Mouse (Mus musculus): ENCODE data around the gene Serf2.
A peak's percentile ranks its signal among the peaks of the same experiment; 100 is the strongest.

Gene Serf2

GRCm38 (mm10) chr2:121448739-121449535, at the start of gene Serf2:
TSS of gene Serf2 (plus strand) at chr2:121449195.
- DNase-seq, result peak; percentile 100

DNA sequence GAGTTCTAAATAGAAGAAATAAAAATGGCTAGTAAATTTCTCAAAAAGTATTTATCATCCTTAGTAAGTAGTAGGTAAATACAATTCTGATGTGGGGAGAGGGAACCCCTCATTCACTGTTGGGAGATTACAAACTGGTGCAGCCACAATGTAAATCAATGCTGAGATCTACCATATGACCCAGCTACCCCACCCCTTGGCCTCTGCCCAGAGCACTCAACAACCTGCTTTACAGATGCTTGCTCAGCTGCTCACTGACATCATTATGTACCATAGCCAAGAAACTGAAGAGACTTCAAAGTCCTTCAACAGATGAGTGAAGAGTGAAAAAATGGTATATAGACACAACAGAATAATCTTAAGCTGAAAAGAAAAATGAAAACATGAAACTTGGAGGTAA, 45.7 kb upstream of the Serf2 start:
- DNase-seq, result no peak

DNA sequence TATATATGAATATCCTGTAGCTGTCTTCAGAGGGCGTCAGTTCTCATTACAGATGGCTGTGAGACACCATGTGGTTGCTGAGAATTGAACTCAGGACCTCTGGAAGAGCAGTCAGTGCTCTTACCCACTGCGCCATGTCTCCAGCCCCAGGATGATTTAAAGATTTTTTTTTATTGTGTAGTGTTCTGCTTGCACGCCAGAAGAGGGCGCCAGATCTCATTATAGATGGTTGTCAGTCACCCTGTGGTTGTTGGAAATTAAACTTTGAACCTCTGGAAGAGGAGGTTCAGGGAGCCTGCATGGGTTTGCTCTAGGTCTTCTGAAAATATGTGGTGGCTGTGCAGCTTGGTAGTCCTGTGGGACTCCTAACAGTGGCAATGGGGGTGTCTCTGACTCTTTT, 40.8 kb upstream of the Serf2 start:
- peak; percentile 53 for DNase-seq

DNA sequence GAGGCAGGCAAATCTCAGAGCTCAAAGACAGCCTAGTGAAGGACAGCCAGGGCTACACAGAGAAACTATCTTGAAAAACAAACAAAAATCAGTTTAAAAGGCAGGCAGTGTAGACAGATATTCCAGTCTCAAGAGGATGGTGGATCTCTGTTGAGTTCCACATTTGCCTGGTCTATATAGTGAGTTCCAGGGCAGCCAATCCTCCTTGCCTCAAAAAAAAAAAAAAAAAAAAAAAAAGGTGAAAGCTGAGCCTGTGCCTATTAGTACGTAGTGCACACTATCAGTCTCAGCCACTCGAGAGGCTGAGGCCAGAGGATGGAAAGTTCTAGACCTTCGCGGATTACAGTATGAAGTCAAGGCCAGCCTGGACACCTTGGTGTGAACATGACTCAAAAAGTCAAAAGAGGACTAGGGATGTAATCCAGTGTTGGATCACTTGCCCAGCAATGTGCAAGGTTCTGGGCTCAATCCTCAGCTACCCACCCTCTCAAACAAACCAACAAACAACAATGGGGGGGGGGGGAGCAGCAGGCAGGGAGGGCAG, 36.1 kb upstream of the Serf2 start:
- no peak for DNase-seq

DNA sequence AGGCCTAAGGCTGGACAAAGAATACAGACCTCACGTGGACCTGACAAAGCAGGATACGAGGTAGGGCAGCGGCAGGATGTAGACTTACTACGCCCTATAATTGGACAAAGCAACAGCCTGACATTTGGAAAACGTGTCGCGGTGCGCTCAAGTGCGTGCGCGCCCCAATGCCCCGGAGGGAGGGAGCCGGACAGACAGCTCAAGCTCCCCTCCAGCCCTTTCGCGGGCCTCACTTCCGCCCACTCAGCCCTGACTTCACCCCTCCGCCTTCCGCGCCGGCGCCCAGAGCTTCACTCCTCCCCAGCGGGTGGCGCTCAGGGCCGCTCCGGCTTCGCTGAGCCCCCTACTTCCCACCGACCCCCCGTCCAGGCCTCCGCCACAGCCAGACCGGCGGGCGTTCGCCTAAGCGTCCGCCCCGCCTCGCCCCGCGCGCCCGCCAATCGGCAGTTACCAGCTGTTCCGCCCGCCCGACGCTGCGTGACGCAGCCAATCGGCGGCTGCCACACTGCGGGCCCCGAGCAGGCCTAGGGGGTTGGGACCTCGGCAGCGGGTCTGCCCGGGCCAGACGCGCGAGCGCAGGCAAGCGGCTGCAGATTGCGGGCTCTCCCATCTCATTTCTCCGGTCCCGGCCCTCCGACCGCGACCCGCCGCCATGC, 35.5 kb upstream of the Serf2 start, which contains the start of the genes Pdia3 and Catsper2:
Gene Pdia3 (plus strand): TSS at position 389 of the 656 bp plus-strand sequence.
Gene Catsper2 (minus strand): TSS at position 406 of the 656 bp plus-strand sequence.
- peak; percentile 95 for DNase-seq

GRCm38 (mm10) chr2:121414139-121414685, 34.8 kb upstream of the Serf2 start:
- DNase-seq, result peak; percentile 50

DNA sequence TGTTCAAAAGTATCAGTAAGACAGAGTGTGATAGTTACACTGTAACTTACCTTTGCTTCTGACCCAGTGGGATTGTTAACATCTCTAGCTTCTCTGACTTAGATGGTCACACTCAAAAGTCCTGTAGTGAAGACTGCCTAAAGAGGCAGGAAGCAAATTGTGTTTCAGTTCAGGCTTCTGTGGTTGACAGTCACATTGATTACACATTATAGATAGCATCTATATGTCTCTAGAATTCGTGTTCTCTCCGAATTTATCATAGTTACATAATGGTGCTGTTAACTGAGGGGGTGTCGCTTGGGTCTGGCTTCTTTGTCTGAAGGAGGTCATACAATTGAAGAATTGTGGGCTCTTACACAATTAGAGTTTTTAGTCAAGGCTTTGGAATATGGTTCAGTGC, 33.9 kb upstream of the Serf2 start:
- no peak for DNase-seq

- no peak for DNase-seq
These were observed 33.4 kb upstream of the Serf2 start for GRCm38 (mm10) chr2:121415591-121415990.

DNA sequence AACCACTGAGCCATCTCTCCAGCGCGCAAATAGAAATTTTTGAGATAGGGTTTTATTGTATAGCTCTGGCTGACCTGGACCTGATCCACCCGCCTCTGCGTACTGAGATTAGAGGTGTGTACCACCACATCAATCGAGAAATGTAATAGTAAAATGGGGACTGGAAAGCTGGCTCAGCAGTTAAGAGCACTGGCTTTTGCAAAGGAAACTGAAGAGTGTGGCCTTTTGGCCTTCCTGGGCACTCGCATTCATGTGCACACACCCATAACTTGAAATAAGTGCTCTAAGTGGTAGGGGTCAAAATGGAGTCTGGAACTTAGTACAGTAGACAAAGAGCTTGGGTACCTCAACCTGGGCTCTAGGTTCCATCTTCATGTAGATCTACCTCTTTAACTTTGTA, 32.6 kb upstream of the Serf2 start:
- no peak for DNase-seq

GRCm38 (mm10) chr2:121418476-121418875, 30.5 kb upstream of the Serf2 start:
- no peak for DNase-seq

DNA sequence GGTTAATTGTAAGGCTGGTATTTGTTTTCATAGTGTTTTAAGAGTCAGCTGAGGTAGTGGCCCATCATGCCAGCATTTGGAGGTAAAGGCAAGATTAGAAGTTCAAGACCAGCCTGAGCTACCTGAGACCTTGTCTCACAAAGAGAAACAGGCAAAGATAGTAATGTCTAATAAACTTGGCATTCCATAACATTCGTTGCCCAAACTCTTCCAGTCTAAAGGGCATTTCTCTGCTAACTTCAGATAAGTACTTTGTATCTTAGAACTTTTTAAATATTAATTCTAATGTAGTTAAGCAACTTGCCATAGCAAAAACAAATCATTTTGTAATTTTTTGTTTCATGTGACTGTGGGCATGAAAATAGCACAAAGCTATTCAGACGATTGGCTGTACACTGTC, 25.8 kb upstream of the Serf2 start:
- no peak for DNase-seq

GRCm38 (mm10) chr2:121425890-121426289, 23.1 kb upstream of the Serf2 start:
- DNase-seq, result no peak

GRCm38 (mm10) chr2:121434854-121435253, 14.1 kb upstream of the Serf2 start:
- DNase-seq, result no peak

DNA sequence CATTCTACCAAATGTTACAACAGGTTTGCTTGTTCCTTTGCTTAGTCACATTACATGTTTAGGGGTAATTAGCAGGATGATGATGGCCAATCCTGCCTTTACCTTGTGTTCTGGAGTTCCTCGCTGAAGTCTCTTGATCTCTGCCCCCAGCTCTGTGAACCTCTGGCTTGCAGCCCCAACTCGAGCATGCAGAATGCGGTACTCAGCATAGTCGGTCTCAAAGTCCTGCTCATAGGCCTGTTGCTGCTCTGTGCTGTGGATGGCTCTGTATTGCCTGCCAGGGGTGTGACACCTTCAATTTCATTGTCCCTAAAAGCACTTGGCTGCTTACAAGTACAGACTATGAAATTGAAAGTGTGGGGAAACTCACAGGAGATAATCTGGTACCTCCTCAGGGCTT, 9.2 kb upstream of the Serf2 start:
- peak; percentile 86 for DNase-seq

DNA sequence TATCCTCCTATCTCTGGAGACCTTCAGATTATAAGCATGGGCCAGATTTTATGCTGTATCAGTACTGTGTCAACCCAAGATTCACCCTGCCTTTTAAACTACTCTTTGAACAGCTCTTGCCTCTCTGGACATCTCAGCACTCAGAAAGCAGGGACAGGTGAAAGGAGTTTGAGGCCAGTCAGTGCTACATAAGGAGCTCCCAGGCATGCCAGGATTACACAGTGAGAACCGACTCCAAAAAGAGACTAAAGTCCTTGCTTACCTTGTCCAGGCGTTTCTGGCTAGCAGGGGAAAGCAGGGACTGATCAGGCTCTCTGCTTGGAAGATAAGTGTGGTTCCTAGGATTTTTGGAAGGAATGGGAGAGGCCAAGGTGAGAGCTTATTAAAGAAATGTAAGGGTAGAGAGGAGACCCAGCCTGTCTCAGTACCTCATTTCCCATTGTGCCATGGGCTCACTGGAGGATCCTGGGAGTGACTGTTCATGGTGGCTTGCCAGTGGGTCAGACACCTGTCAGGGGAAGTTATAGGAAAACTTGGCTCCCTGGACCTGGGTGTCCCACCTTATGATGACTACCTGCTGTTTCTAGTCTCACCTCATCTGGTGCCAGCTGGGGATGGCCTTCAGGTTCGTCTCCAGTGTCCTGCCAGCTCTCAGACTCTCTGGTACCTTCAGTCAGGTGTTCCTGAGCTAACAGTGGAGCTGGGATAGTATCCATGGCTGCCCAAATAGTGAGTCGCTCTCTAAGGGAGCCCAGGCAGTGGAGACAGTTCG, 8.0 kb upstream of the Serf2 start:
- no peak for DNase-seq

DNA sequence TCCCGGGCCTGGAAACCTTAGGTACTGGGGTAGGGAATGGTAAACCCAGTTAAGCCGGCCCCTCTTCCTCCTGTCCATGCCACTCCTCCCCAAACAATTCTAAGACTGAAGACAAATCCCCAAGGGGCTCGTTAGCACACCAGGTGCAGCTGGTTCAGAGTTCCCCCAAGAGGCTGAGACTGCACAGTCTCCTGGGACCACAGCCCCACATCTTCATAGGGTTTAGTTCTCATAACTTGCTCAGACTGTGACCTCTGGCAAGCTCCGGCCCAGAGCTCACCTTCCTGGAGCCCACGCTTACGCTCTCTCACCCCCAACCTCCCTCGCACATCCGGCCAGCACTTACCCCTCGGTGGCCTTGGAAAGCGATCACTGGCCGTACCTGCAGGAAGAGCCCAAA, 7.2 kb upstream of the Serf2 start:
- no peak for DNase-seq

DNA sequence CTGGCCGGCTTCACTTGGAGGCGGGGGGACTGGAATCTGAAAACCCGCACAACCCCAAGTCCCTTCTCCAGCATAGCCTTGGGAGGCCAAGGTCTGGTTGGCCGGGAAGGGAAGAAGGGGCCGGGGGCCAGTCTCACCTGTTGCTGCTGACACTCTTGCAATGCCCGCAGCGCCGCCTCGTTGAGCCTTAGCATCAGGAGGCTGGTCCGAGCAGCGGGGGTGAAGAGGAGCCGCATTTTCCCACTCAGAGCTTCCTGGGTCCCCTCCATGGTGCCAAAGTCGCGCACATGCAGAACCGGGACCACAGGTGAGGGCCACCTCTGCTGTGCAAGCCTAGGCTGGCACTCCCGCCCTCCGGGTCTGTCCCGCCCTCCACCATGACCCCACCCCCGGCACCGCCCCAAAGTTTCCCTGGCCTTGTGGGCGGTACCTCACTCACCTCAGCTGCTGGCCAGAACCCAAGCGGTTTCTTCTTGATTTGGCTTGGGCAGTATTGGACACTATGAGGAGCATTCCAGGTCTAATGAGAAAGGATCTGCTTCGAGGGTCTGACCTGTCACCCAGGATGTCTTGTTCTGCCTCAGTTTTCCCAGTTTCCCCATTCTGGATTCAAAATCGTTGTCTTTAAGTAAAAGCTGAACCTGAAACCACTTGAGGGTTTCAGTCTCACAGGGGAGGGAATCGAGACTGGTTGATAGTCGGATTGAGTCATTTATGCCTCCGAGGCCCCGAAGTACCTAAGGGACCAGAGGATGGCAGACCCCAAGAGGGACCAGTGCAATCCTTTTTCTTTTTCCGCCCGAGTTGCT, 6.5 kb upstream of the Serf2 start:
- peak; percentile 92 for DNase-seq

- no peak for DNase-seq
These were observed 6.0 kb upstream of the Serf2 start for GRCm38 (mm10) chr2:121443068-121443349.

DNA sequence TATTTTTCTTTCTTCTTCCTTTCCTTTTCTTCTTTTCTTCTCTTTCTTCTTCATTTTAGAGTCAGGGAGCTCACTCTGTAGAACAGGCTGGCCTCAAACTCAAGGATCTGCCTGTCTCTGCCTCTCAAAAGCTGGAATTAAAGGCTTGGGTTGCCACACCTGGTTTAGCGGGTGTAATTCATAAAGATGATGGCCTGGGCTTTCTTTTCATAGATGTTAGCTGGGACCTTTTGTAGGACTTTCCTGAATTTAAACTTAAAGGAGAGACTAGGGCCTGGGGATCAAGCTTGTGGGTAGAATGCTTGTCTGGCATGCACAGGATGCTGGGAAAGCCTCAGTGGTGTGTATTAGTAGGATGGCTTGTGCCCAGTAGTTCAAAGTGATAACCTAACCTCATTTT, 4.8 kb upstream of the Serf2 start, which contains the start of gene Ell3:
Gene Ell3 (minus strand): TSS at position 101 of the 400 bp plus-strand sequence.
- no peak for DNase-seq

GRCm38 (mm10) chr2:121445117-121445516, 3.9 kb upstream of the Serf2 start:
- no peak for DNase-seq

DNA sequence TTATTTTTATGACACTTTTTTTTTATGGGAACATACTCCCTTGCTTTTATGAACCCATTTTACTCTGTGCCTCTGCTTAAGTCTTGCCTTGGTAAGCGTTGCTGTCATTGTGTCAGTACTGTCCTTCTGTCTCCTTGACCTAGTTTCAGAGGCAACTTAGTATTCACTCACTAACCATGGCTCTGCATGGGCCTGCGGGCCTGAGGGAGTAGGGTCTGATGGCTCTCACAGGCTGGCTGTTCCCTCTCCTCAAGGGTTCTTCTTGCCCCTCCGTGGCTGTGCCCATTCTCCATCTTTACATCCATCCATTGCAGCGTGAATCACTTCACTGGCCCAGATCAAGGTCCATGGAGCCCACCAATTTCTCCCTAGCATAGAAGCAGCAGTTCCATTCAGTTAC, 2.5 kb upstream of the Serf2 start:
- DNase-seq, result no peak

DNA sequence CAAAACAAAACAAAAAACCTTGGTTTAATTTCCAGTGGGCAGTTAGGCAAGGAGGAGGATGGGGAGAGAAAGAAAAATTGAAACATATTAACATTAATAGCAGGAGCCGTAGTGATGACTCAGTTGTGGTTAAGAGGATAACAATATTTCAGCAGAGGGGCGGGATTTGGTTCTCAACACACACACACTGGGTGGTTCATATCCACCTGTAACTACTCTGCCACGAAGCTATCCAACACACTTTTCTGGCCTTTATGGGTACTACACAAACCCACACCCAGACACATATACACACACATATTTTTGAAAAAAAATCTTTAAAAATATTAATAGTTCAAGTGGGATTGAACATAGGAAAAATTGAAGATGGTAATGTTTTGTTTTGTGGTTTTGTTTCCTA, 2.0 kb upstream of the Serf2 start:
- DNase-seq, result no peak
